Mouse (Mus musculus): ENCODE measurements at regions not wholly inside any gene's neighbourhood (a gene's known extent, or its start where the extent isn't known, plus 50 kb on each side); places are given as distances from the start of the nearest gene placed in this dataset.

- no peak for DNase-seq (ENCODE audit: low spot score)
These were observed 329.7 kb upstream of the G2e3 start for GRCm38 (mm10) chr12:51018185-51018584.

- no peak for DNase-seq (ENCODE audit: low spot score)
These were observed 331.8 kb upstream of the G2e3 start for GRCm38 (mm10) chr12:51016081-51016480.

- no peak for DNase-seq (ENCODE audit: low spot score)
These were observed 338.2 kb upstream of the G2e3 start for GRCm38 (mm10) chr12:51009644-51010043.

GRCm38 (mm10) chr12:51001722-51002592 lies 345.9 kb upstream of the G2e3 start:
- DNase-seq (ENCODE audit: low spot score), result no peak

- DNase-seq (ENCODE audit: low spot score), result no peak
These were observed 346.8 kb upstream of the G2e3 start for GRCm38 (mm10) chr12:51001096-51001495.

- DNase-seq (ENCODE audit: low spot score), result no peak
These were observed 347.4 kb upstream of the G2e3 start for GRCm38 (mm10) chr12:51000281-51001075.

GRCm38 (mm10) chr12:50999295-51000237 lies 348.3 kb upstream of the G2e3 start:
- DNase-seq (ENCODE audit: low spot score), result no peak

GRCm38 (mm10) chr12:50995664-50996063 lies 346.8 kb upstream of the Prkd1 start:
- DNase-seq (ENCODE audit: low spot score), result no peak

- DNase-seq (ENCODE audit: low spot score), result no peak
These were observed 340.8 kb upstream of the Prkd1 start for GRCm38 (mm10) chr12:50989561-50990325.

- no peak for DNase-seq (ENCODE audit: low spot score)
These were observed 332.4 kb upstream of the Prkd1 start for GRCm38 (mm10) chr12:50981318-50981717.

GRCm38 (mm10) chr12:50980800-50981199 lies 331.9 kb upstream of the Prkd1 start:
- DNase-seq (ENCODE audit: low spot score), result no peak

- DNase-seq (ENCODE audit: low spot score), result no peak
These were observed 321.8 kb upstream of the Prkd1 start for GRCm38 (mm10) chr12:50970759-50971122.

GRCm38 (mm10) chr12:50969887-50970758 lies 321.2 kb upstream of the Prkd1 start:
- no peak for DNase-seq (ENCODE audit: low spot score)

GRCm38 (mm10) chr12:50969402-50969801 lies 320.5 kb upstream of the Prkd1 start:
- DNase-seq (ENCODE audit: low spot score), result no peak

GRCm38 (mm10) chr12:50967168-50967810 lies 318.4 kb upstream of the Prkd1 start:
- no peak for DNase-seq (ENCODE audit: low spot score)

GRCm38 (mm10) chr12:50953971-50954370 lies 305.1 kb upstream of the Prkd1 start:
- DNase-seq (ENCODE audit: low spot score), result no peak

GRCm38 (mm10) chr12:50947035-50947434 lies 298.1 kb upstream of the Prkd1 start:
- no peak for DNase-seq (ENCODE audit: low spot score)

- peak; percentile 46 for DNase-seq (ENCODE audit: low spot score)
These were observed 295.0 kb upstream of the Prkd1 start for GRCm38 (mm10) chr12:50943741-50944521.

- DNase-seq (ENCODE audit: low spot score), result no peak
These were observed 294.4 kb upstream of the Prkd1 start for GRCm38 (mm10) chr12:50943340-50943739.

Measured in MN1 (cell line).